Mouse (Mus musculus) lung, embryonic 15.5 days (tissue): ENCODE data around the gene Gcnt4. TPM values are rescaled to one million over a fixed set of nuclear protein-coding genes. Genes with fewer than 3 reads are reported as not detected.
A peak's percentile ranks its signal among the peaks of the same experiment; 100 is the strongest.

Experiments
- ATAC-seq: fragments of 200-750 bp; cut with Nextera tagmentation; 2 replicates; pipeline ENCODE4 v1.8.0; 2017; ENCODE audit warnings: moderate number of reproducible peaks, borderline replicate concordance; ENCODE audit not compliant: low FRiP score, low TSS enrichment; ENCODE audit errors: extremely low read depth
- H3K27ac ChIP-seq: fragments of 300-500 bp; sonication (generic); 2 replicates; pipeline ENCODE4 v1.5.1; 2015; ENCODE audit warnings: moderate library complexity, mild to moderate bottlenecking, inconsistent platforms
- H3K27me3 ChIP-seq: fragments of 300-500 bp; sonication (generic); 2 replicates; pipeline ENCODE4 v1.6.1; 2015; ENCODE audit warnings: inconsistent platforms
- H3K36me3 ChIP-seq: fragments of 300-500 bp; sonication (generic); 2 replicates; pipeline ENCODE4 v1.6.1; 2015; ENCODE audit warnings: inconsistent platforms
- H3K4me1 ChIP-seq: fragments of 300-500 bp; sonication (generic); 2 replicates; pipeline ENCODE4 v1.6.1; 2015; ENCODE audit warnings: inconsistent platforms
- H3K4me2 ChIP-seq: fragments of 300-500 bp; sonication (generic); 2 replicates; pipeline ENCODE4 v1.6.1; 2015; ENCODE audit warnings: inconsistent platforms, mild to moderate bottlenecking, moderate library complexity
- H3K4me3 ChIP-seq: fragments of 300-500 bp; sonication (generic); 2 replicates; pipeline ENCODE4 v1.5.1; 2015; ENCODE audit warnings: mild to moderate bottlenecking, inconsistent platforms
- H3K9ac ChIP-seq: fragments of 300-500 bp; sonication (generic); 2 replicates; pipeline ENCODE4 v1.6.1; 2015; ENCODE audit warnings: inconsistent platforms
- H3K9me3 ChIP-seq: fragments of 300-500 bp; sonication (generic); 2 replicates; pipeline ENCODE4 v1.6.1; 2016; ENCODE audit warnings: inconsistent platforms
- WGBS: fragments of 180-500 bp; shearing (Covaris S2); methylation state at CpG from one replicate; pipeline ENCODE4 v1.1.7; 2015; 5-methylcytosine and 5-hydroxymethylcytosine counted together
- polyA plus RNA-seq: library from polyadenylated mRNA; unstranded; fragments of >200 nt; fragmentation: Nextera tagmentation; extraction: Ambion mirVana; gene quantifications from 2 replicates; pipeline ENCODE4 v1.2.1, GENCODE M21; 2015

Gcnt4 gene
- polyA plus RNA-seq, 1 experiment from 2014 or later, result 0.31 TPM

- H3K27me3 ChIP-seq, result no peaks in the 10 kb centered on the region
- H3K4me1 ChIP-seq, result 0 out of 2 replicates have a peak, but pooled peaks cover 3% of the 10 kb centered on the region
- no peaks in the 10 kb centered on the region for H3K9me3 ChIP-seq
- H3K4me2 ChIP-seq, result peak overlapping the region; percentile 23
- no peak overlapping the region for H3K4me3 ChIP-seq
- ATAC-seq, result no peak
- no peak overlapping the region for H3K27ac ChIP-seq
- WGBS, result 56% methylated on average over 26 of the region's 26 CpGs
- no peaks in the 10 kb centered on the region for H3K36me3 ChIP-seq
- H3K9ac ChIP-seq, result no peak overlapping the region
Observed at GRCm38 (mm10) chr13:96983251-96984126, 59.0 kb downstream of the Gcnt4 start.

- H3K4me2 ChIP-seq, result no peak overlapping the region
- 74% methylated on average over 5 of the region's 5 CpGs for WGBS
- H3K9me3 ChIP-seq, result no peaks in the 10 kb centered on the region
- ATAC-seq, result no peak
- H3K4me1 ChIP-seq, result 0 out of 2 replicates have a peak, but pooled peaks cover 3% of the 10 kb centered on the region
- H3K4me3 ChIP-seq, result no peak overlapping the region
- H3K27me3 ChIP-seq, result no peaks in the 10 kb centered on the region
- H3K9ac ChIP-seq, result no peak overlapping the region
- no peak overlapping the region for H3K27ac ChIP-seq
- H3K36me3 ChIP-seq, result no peaks in the 10 kb centered on the region
Observed at GRCm38 (mm10) chr13:96984688-96985087, 60.2 kb downstream of the Gcnt4 start.

GRCm38 (mm10) chr13:96985599-96986275, 61.2 kb downstream of the Gcnt4 start:
- Histone ChIP-seq H3K9me3 (no peaks in the 10 kb centered on the region), H3K4me3 (no peak overlapping the region), H3K4me2 (no peak overlapping the region), H3K27me3 (no peaks in the 10 kb centered on the region), H3K4me1 (0 out of 2 replicates have a peak, but pooled peaks cover 3% of the 10 kb centered on the region), H3K9ac (no peak overlapping the region), H3K27ac (no peak overlapping the region), H3K36me3 (no peaks in the 10 kb centered on the region)
- ATAC-seq, result no peak
- 33% methylated on average over 12 of the region's 12 CpGs for WGBS

- WGBS, result 89% methylated on average over 16 of the region's 16 CpGs
- Histone ChIP-seq H3K4me1 (0 out of 2 replicates have a peak, but pooled peaks cover under 1% of the 10 kb centered on the region), H3K9ac (no peak overlapping the region), H3K4me2 (no peak overlapping the region), H3K4me3 (no peak overlapping the region), H3K36me3 (no peaks in the 10 kb centered on the region), H3K27me3 (no peaks in the 10 kb centered on the region), H3K9me3 (no peaks in the 10 kb centered on the region), H3K27ac (no peak overlapping the region)
- ATAC-seq, result no peak
Observed at GRCm38 (mm10) chr13:96989129-96989528, 64.6 kb downstream of the Gcnt4 start.

GRCm38 (mm10) chr13:96990045-96990444, 65.6 kb downstream of the Gcnt4 start:
- no peak for ATAC-seq
- Histone ChIP-seq H3K9me3 (no peaks in the 10 kb centered on the region), H3K4me2 (no peak overlapping the region), H3K36me3 (no peaks in the 10 kb centered on the region), H3K27ac (no peak overlapping the region), H3K4me3 (no peak overlapping the region), H3K9ac (no peak overlapping the region), H3K4me1 (no peaks in the 10 kb centered on the region), H3K27me3 (no peaks in the 10 kb centered on the region)
- 86% methylated on average over 3 of the region's 3 CpGs for WGBS

- Histone ChIP-seq H3K27ac (no peak overlapping the region), H3K9me3 (no peaks in the 10 kb centered on the region), H3K36me3 (no peaks in the 10 kb centered on the region), H3K4me3 (no peak overlapping the region), H3K27me3 (no peaks in the 10 kb centered on the region), H3K4me2 (no peak overlapping the region), H3K4me1 (no peaks in the 10 kb centered on the region), H3K9ac (no peak overlapping the region)
- ATAC-seq, result no peak
- WGBS, result 68% methylated on average over 14 of the region's 14 CpGs
Observed at GRCm38 (mm10) chr13:96990561-96991265, 66.2 kb downstream of the Gcnt4 start.

GRCm38 (mm10) chr13:96993291-96993989, 69.0 kb downstream of the Gcnt4 start:
- Histone ChIP-seq H3K27ac (no peak overlapping the region), H3K9ac (no peak overlapping the region), H3K9me3 (no peaks in the 10 kb centered on the region), H3K4me3 (no peak overlapping the region), H3K27me3 (no peaks in the 10 kb centered on the region), H3K4me1 (no peaks in the 10 kb centered on the region), H3K36me3 (no peaks in the 10 kb centered on the region), H3K4me2 (no peak overlapping the region)
- no peak for ATAC-seq
- 48% methylated on average over 8 of the region's 8 CpGs for WGBS

GRCm38 (mm10) chr13:96995243-96995642, 70.8 kb downstream of the Gcnt4 start:
- no peak for ATAC-seq
- no peak overlapping the region for H3K27ac ChIP-seq
- H3K4me1 ChIP-seq, result no peaks in the 10 kb centered on the region
- H3K4me2 ChIP-seq, result no peak overlapping the region
- WGBS, result 36% methylated on average over 5 of the region's 5 CpGs
- no peaks in the 10 kb centered on the region for H3K27me3 ChIP-seq
- no peaks in the 10 kb centered on the region for H3K9me3 ChIP-seq
- no peak overlapping the region for H3K4me3 ChIP-seq
- H3K9ac ChIP-seq, result no peak overlapping the region
- no peaks in the 10 kb centered on the region for H3K36me3 ChIP-seq

GRCm38 (mm10) chr13:96997080-96997479, 72.6 kb downstream of the Gcnt4 start:
- no peaks in the 10 kb centered on the region for H3K4me1 ChIP-seq
- no peak overlapping the region for H3K27ac ChIP-seq
- no peak overlapping the region for H3K4me3 ChIP-seq
- H3K36me3 ChIP-seq, result no peaks in the 10 kb centered on the region
- no peaks in the 10 kb centered on the region for H3K27me3 ChIP-seq
- H3K9me3 ChIP-seq, result no peaks in the 10 kb centered on the region
- H3K4me2 ChIP-seq, result no peak overlapping the region
- no peak for ATAC-seq
- 69% methylated on average over 1 of the region's 1 CpGs for WGBS
- H3K9ac ChIP-seq, result no peak overlapping the region
